Mouse (Mus musculus): ENCODE measurements around the gene Pard3.

Gene Pard3

DNA sequence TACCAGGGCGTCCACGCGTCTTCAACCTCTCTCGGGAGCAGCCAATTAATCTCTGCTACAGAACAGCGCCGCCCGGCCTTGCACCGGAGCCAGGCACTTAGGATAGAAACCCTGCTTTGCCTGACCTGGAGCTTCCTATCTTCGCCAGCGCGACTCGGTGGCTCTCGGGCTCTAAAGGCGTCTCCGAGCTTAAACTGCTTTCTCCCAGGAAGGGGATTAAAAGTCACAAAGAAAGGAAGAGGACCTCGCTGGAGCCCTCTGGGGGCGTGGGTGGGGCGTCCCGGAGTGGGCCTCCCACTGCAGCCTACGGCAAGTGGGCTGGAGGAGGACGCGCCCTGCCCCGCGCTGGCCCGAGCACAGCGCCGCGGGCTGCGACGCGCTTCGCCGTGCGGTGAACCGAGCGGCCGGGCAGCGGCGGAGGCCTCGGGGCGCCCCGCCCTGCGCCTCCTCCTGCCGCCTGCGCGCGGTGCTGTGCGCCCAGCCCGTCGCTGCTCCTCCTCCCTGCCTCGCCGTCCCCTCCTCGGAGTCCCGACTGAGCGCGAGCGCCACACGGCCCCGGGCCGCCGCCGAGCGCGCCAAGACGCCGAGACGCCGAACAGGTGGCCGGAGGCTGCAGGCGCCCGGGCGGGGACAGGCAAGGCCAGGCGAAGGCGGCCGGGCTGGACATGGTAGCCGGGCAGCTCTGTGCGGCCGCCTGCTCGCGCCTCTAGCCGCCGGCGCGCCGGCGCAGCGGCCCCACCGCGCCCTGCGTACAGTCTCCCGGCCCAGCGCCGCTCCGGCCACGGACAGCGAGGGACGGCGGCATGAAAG lies at the start of gene Pard3:
Gene Pard3 (plus strand): TSS at position 343 of the 810 bp plus-strand sequence.
- peak; percentile 69 for DNase-seq (ENCODE audit: low read depth, low spot score)

DNA sequence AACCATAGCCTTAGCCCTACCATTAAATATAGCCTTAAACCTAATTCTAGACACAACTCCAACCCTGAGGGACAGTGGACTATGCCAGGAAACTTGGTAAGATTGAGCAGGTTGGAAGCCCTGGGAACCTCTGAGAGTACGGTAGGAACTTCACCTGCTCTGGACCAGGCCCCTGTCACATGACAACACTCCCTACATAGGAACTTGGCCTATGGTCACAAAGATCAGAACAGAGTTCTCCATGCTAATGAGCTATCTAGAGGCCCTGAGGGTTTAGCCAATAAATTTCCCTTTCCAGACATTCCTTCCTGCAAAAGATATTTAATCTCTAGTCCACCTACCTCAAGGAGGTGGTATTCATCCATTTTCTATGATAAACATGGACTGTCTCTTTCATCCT lies 41.9 kb upstream of the Pard3 start:
- no peak for DNase-seq (ENCODE audit: low read depth, low spot score)

DNA sequence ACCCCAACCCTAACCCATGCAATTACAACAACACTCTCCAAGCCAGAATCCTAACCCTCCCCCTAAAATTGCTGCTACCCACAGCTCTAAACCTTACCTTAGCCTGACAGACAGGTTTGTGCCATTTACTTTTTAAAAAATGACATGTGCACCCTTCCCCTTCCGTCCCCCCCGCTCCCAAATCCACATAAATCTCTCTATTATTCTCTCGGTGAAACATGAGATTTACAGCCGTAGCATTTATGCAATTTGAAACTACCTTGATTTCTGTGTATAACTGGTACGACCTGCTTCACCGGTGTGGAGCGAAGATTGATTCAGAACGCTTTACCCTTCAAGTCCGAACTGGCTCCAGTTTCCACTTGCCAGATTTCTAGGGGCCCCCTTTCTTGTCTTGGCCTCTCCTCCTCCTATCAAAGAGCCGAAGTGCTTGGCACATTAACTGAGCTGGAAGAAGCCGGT lies 38.4 kb upstream of the Pard3 start:
- DNase-seq (ENCODE audit: low read depth, low spot score), result no peak

DNA sequence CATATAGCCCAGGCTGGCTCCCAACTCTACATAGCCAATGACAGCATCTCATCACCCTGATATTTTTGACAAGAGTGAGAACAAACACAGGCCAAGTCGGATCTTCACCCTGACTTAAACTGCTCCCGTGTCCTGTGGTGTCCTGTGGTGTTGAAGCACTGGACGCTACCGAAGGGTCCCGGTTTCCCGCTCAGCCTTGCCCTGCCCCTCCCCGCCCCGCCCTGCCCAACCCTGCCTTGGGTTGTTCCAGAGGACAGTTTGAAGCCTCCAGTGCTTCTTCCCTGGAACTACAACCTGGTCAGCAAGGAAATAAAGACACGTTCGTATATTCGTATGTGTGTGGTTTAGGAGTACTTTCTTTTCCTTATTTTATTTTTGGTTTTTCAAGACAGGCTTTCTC lies 37.9 kb upstream of the Pard3 start:
- no peak for DNase-seq (ENCODE audit: low read depth, low spot score)

DNA sequence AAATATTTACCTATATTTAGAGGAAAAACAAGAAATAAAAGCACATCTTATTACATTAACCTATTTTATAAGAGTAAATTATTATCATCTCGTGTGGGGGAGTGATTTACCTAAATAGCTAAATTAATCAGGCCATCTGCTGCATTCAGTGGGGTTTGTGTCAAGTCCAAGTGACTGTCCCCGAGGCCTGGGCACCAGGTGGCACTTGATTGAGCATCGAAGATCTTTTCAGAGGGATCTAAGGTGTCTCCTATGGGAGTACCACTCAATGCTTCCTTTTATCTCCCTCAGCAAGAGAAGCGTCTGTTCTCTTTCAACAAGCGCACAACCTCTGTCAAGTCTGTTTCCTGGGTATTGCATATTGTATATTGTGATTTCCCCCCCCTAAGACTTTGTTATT lies 32.2 kb upstream of the Pard3 start:
- DNase-seq (ENCODE audit: low read depth, low spot score), result no peak

DNA sequence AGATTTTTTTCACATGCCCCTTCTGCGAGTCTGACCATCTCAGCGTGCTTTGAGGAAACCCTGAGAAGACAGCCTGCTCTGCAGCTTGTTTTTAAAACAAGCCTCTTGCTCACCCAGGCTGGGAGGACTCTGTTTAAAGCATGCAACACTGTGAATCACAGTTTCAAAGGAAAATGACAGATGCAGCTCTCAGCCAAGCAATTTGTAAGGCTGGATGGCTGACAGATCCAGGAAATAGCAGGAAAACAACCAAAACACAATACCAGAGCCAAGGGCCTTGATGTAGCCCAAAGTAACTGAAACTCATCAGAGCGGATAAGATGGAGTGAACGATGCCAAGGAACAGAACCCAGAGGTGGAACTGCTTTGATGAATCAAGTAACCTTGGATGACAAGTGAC lies 24.8 kb upstream of the Pard3 start:
- no peak for DNase-seq (ENCODE audit: low read depth, low spot score)

DNA sequence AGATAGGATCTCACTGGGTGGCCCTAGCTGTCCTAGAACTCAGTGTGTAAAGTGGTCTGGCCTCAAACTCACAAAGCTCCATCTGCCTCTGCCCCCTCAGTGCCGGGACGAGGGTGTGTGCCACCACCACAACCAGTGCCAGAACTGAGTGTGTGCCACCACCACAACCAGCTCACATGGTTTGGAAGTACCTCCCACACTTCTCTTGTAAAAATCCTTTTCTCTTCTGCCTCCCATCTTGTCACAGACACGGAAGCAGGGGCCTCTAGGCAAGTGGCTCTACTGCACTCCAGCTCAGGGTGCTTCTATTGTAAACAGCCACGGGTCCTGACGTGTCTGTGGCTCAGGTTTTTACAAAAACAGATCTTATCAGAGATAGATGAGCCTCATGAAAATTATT lies 13.7 kb upstream of the Pard3 start:
- DNase-seq (ENCODE audit: low read depth, low spot score), result no peak

DNA sequence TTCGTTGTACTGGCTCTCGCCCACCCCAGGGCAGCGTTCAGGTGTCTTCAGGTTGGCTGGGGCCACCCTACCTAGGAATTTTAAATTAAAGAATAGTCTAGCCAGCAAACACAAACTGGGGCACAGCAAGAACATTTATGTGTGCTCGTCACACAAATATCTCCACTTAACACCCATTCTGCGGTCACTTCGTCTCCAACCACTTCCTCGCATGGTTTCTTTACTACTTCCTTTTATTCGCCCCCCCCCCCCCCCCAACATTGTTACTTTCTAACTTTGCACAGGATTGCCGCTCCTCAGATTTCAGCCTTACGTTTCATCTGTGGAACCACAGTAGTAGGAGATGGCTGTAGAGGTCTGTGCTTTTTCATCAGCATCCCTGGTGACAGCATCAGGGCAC lies 11.6 kb upstream of the Pard3 start:
- DNase-seq (ENCODE audit: low read depth, low spot score), result no peak

DNA sequence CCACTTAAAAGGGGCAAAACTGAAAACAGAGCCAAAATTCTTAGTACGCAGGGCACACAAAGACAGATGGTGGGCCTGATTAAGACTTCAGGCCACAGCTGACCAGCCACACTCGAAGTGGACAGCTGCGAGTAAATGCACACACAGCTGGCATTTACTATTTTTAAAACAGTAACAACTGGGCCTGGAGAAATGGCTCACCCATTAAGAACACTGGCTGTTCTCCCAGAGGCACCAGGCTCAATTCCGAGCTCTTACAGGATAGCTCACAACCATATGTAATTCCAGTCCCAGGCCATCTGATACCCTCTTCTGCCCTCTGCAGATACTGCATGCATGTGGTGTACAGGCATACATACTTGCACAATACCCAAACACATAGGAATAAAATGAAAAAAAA lies 8.6 kb upstream of the Pard3 start:
- no peak for DNase-seq (ENCODE audit: low read depth, low spot score)

DNA sequence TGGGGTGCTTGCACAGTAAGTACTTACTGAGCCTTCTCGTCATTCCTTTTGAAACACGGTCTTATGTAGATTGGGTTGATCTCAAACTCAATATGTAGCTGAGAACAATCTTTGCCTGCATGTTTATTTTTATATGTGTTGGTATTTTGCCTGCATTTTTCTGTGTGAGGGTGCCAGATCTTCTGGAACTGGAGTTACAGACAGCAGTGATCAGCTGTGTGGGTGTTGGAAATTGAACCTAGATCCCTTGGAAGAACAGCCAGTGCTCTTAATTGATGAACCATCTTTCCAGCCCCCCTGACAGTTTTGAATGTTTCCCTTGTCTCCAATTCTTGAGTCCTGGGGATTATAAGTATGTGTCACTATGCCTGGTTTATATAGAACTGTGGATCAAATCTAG lies 4.9 kb upstream of the Pard3 start:
- no peak for DNase-seq (ENCODE audit: low read depth, low spot score)

DNA sequence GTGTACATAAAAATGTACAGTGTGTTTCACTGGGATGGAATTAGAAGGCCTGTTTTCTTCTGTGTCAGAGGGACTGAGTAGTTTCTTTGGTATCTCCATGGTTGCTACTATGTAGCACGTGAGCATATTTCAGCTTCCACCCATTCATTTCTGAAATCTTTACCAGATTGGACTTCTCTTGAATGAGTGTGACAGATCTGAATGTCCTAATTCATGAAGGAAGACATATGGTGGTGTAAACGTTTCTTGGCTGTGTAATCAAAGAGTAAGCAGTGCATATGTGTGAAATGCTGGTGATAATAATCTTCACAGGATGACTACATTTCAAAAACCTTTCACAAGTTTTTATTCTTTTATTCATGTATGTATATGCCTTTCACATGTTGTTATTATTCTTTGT lies 3.9 kb upstream of the Pard3 start:
- DNase-seq (ENCODE audit: low read depth, low spot score), result no peak

DNA sequence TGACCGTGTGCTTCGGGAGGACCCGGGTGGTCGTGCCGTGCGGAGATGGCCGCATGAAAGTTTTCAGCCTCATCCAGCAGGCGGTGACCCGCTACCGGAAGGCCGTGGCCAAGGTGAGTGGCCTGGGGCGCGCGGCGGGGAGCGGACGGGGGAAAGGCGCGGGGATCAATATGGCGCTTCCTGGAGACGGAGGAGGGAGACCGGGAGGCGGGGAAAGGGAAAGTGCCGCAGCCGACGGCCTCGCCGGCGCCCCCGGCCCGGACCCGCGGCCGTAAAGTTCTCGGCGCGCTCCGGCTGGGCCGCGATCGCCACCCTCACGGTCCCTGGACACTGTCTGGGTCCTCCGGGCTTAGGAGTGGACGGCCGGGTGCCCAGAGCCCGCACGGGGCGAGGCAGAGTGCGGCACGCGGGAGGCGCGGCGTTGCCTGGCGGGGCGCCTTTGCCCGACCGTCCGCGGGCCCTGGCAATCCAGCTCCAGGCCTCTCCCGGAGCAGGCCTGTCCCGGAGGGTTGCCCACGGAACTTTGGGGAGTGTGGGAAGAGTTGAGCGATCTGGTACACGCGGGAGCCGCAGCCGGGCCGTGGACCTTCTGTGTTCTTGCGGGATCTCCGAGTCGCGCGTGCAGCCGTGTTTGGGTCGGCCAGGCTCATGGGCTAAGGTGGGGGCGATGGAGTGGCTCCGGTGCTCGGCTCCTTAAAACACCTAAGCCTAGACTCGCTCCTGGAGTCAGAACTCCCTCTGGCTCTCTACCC lies 844 bp downstream of the Pard3 start:
- DNase-seq (ENCODE audit: low read depth, low spot score), result no peak

DNA sequence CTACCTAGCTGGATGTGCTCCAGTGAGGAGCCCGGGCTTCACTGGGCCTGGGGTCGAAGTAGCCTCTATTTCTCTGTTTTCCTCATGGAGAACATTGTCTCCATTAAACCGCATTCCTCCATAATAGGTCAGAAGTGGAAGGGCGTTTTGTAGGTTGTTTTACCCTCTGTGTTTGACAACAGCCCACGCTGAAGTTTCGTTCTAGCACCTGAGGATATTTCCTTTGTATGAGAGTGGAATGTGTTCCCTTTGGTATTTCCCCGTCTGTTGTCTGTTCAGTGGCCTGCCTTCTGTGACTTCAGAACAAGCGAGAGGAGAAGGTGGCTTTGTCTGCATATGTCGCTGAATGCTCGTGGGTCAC lies 1.4 kb downstream of the Pard3 start:
- DNase-seq (ENCODE audit: low read depth, low spot score), result no peak

DNA sequence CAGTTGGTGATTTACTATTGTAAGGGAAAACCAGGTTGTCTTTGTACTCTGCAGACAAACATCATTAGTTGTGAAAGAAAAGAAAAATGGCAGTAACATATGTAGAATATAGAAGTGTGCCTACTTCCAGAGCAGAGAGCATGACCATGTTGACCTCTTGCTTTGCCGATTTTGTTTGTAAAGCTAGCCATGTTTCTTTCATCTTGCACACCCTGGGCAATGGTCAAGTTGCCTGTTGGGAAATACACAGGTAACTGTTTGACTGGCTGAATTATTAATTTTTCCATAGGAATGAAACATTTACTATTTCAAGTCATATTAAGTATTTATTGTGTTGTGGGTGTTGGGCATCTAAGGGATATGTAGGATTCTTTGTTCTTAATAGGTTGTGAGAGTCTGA lies 2.1 kb downstream of the Pard3 start:
- no peak for DNase-seq (ENCODE audit: low read depth, low spot score)

DNA sequence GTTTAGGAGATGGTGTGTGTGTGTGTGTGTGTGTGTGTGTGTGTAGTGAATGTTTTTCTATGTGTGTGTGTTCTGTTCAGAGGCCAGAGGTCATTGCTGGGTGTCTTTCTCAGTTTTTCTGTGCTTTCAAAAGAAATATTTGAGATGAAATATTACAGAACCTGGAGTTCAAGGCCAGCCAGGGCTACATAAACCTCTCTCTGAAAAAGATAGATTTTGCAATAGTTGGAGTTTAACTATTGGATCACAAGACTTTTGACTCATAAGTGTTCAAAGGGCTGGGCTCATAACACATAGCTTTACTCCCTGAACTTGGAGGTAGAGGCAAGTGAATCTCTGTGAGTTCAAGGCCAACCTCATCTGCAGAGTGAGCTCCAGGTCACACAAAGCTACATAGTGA lies 2.8 kb downstream of the Pard3 start:
- DNase-seq (ENCODE audit: low read depth, low spot score), result no peak

DNA sequence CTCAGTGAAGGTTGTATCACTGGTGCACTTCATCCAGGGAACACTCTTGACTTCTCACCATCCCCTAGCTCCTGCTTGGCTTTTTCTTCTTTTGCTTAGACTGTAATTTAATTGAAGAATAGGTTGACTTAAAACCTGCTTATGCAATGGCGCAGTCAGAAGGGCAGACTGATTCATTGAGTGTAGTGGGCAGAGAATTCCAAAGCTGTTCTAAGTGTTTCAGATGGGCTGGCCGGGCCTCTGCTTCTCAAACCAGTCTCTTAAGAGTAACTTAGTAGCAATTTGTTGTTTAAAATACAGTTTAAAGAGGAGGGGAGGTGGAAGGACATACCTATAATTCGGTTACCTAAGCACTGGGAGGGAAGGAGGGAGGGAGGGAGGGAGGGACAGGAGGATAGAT lies 5.0 kb downstream of the Pard3 start:
- DNase-seq (ENCODE audit: low read depth, low spot score), result no peak

DNA sequence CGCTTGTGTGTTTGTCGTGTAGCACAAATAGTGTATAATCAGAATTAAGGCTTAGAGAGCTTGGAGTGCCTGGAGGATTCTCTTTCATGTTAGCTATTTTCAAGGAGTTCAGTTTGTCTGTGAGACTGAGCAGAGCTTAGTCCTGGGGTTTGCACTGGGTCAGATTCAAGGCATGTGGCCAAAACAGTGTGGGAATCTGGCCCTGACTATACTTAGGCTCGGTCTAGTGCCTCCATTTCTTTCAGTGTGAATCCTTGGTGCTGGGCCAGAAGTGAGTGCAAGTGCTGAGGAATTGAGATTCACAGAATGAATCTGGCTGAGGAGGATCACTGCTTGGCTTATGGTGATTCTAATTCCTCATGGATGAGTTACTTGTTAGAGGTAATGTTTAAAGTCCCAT lies 6.5 kb downstream of the Pard3 start:
- DNase-seq (ENCODE audit: low read depth, low spot score), result no peak

DNA sequence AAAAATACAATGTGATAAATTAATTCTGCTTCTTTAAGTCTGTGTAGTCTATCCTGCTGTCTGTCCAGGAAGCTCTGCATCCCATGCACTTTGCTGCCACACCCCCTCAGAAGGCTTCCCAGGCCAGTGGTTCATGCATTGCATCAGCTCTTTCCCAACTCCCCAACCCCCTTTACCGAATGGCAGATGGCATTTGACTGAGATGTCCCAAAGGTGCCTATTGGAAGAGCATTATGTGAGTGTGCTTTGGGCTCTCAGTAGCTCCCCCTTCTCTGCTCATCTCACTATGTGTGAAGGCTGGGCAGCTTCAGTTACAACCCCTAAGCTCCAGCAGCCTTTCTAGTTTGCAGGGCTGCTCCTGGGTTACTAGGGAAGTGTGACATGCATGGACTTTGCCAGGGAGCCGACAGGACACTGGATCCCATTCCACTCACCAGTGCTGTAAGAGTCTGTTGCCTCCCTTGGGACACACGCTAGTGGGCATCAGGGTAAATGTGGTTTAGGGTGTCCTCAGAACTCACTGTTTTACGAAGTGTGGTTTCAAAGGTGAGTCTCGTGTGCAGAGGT lies 9.4 kb downstream of the Pard3 start:
- DNase-seq (ENCODE audit: low read depth, low spot score), result no peak

DNA sequence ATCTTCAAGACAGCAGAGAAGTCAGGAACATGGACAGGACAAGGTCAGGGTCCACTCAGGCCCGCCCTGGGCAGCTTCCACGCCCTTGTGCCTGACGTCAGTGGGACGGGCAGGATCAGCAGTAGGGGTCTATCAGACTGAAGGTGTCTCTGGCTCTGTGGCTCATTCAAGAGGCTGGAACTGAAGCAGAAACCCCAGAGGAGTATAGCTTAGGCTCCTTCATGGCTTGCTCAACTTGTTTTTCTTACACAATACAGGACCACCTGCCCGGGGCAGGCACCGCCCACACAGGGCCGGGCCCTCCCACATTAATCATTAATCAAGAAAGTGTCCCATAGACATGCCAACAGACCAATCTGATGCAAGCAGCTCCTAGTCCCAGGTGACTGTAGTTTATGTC lies 12.8 kb downstream of the Pard3 start:
- DNase-seq (ENCODE audit: low read depth, low spot score), result no peak

DNA sequence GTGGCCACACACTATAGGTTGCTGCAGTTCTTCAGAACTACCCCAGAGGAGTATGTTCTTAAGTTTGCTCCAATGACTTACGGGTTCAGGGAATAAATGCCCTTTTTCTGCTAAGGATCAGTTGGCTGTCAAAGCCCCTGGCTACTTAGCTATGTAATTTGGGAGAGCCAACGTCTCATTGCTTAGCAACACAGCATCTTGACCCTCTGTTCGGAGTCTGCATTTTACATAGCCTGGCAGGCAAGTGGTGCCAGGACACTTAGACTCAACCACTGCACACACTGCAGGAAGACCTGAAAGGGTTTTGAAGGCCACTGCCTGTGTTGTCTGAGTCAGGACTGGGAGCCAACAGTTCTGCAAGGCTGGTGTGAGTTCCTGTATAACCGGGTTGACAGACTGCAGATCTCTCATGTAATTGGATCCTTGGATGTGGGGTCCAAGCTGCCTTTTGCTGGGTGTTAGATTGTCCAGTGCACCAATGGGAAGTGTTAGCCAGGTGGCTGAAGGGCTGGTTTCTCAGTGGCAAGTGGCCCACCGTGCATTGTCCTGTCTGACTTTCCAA lies 15.6 kb downstream of the Pard3 start:
- DNase-seq (ENCODE audit: low read depth, low spot score), result no peak

DNA sequence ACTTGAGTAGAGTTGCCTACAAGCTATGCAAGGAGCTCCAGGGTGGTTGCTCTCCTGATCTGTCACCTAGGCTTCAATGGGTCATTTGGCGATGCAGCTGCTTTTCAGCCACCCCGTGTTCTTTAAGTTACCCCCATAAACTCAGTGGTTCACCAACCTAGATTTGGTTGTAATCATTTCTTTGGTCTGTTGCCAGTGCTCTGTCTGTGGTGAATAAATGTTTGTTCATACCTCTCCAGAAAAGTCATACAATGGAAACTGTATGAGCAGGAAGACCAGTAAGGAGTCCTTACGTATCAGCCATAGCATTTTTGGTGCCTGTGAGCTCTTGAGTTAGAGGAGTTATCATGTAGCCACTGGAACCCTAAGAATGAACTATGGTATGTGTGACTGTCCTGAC lies 17.6 kb downstream of the Pard3 start:
- DNase-seq (ENCODE audit: low read depth, low spot score), result no peak

DNA sequence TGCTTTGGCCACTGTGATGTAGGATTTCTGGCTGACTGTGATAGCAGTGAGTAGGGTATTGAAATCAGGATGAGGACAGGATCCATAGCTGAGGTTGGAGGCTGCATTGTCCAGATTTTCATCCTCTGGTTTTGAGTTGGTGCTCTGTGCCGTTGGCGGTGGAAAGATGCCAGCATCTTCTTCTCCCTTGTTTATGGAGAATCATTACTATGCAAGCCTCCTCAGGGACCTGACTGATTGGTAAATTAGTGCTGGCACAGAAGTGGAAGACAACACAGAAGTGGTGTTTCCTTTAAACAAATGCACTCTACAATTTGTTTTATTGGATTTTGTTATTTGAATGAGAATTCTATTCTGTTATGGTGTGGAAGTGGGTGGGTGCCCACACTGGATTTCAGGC lies 18.8 kb downstream of the Pard3 start:
- DNase-seq (ENCODE audit: low read depth, low spot score), result no peak

DNA sequence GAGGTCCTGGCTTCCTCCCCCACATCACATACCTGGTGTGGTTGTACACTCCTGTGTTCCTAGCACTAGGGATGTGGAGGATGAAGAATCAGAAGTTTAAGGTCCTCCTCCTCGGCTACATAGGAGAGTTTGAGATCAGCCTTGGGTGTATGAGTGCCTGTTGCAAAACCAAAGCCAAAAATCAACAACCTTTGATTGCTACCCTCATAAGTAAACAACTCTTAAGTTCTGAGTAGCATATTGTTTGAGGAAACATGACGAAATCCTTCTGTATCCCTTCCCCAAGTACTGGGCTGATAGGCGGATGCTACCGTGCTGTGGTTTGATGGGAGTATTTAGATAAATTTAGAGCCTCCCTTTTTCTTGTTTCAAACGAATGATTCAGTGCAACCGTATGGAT lies 20.9 kb downstream of the Pard3 start:
- DNase-seq (ENCODE audit: low read depth, low spot score), result no peak

All from WW6 (cell line).